Mouse (Mus musculus) heart, postnatal 0 days (tissue): ENCODE data around the gene Ebf3.

ENCODE experiments used
- CTCF ChIP-seq: IDR thresholded peaks from 2 replicates; pipeline ENCODE4 v1.5.1; 2016; ENCODE audit warnings: antibody characterized with exemption, control low read depth, low read depth
- EP300 ChIP-seq: IDR thresholded peaks from 2 replicates; pipeline ENCODE4 v1.6.1; 2016; ENCODE audit warnings: antibody characterized with exemption, low read depth

DNA sequence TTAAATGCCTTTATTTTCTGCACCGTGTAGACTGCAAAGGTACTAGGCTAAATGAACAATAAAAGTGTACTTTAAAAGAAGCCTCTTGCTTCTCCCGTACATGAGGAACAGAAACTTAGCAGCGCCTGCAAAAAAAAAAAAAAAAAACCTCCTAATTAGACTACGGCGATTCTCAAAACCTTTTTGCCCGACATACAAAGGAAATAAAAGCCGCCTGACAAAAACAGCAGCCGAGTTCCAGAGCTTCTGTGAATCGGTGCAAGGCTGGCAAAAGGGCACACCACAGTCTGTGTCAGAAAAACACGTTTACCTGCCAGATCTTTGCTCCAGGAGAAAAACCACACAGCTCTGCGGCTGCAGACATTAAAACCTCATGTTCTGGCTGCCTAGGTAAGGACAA lies 3.4 kb downstream of the Ebf3 start:
- TF ChIP-seq CTCF = no peak
- no peak for TF ChIP-seq EP300
